Mouse (Mus musculus): ENCODE results near the gene Cylc2.

Gene Cylc2

GRCm38 (mm10) chr4:51216378-51216777, at the start of gene Cylc2:
Cylc2 (plus strand) TSS chr4:51216678.
- DNase-seq (ENCODE audit: low spot score), result no peak
